Mouse (Mus musculus) testis, adult 2 months (tissue): ENCODE measurements around the gene Hint1.

Experiments
- CTCF ChIP-seq: fragments of 200-500 bp; IDR thresholded peaks from 2 replicates; pipeline ENCODE4 v1.5.1; 2012; ENCODE audit warnings: low read depth, mild to moderate bottlenecking, inconsistent platforms, low read length, moderate library complexity; ENCODE audit not compliant: control insufficient read depth, insufficient read depth, insufficient replicate concordance
- POLR2A ChIP-seq: fragments of 200-500 bp; IDR thresholded peaks from 2 replicates; pipeline ENCODE4 v1.6.1; 2012; ENCODE audit warnings: low read depth, mild to moderate bottlenecking, inconsistent platforms, low read length, moderate library complexity; ENCODE audit not compliant: control insufficient read depth

DNA sequence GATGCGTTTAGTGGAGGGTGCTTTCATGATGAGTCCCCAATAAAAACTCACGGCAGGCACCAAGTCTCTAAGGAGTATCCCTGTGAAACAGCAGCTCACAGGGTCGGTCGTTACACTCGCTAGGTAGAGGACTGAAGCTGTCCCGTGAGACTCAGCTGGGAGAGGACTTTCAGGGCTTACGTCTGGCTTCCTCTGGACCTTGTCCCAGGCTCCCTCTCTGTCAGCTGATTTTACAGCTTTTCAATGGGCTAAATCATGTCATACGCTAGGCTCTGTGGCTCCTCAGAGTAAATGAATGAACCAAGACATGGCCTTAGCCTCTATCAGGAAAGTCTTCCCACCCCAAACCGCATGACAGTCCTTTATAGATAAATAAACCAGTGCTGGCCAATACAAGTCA, 28.4 kb downstream of the Hint1 start:
- TF ChIP-seq POLR2A (no peak), CTCF (no peak)
